Mouse (Mus musculus) heart, embryonic 13.5 days (tissue): ENCODE results near the gene Ryk. TPM values are rescaled to one million over a fixed set of nuclear protein-coding genes. Genes with fewer than 3 reads are reported as not detected.
A peak's percentile ranks its signal among the peaks of the same experiment; 100 is the strongest.

Experiments used
- ATAC-seq: fragments of 200-750 bp; cut with Nextera tagmentation; 2 replicates; pipeline ENCODE4 v1.8.0; 2017; ENCODE audit warnings: moderate TSS enrichment; ENCODE audit not compliant: insufficient number of reproducible peaks, low FRiP score, low TSS enrichment; ENCODE audit errors: extremely low read depth
- H3K27ac ChIP-seq: fragments of 300-500 bp; sonication (generic); replicated peaks from 2 replicates; pipeline ENCODE4 v1.5.1; 2015; ENCODE audit warnings: moderate library complexity, mild to moderate bottlenecking, inconsistent platforms
- H3K27me3 ChIP-seq: fragments of 300-500 bp; sonication (generic); replicated peaks from 2 replicates; pipeline ENCODE4 v1.6.1; 2015; ENCODE audit warnings: mild to moderate bottlenecking, inconsistent platforms
- H3K36me3 ChIP-seq: fragments of 300-500 bp; sonication (generic); 2 replicates; pipeline ENCODE4 v1.6.1; 2015; ENCODE audit warnings: mild to moderate bottlenecking, inconsistent platforms
- H3K4me1 ChIP-seq: fragments of 300-500 bp; sonication (generic); 2 replicates; pipeline ENCODE4 v1.6.1; 2015; ENCODE audit warnings: inconsistent platforms
- H3K4me2 ChIP-seq: fragments of 300-500 bp; sonication (generic); 2 replicates; pipeline ENCODE4 v1.6.1; 2015; ENCODE audit warnings: inconsistent platforms, mild to moderate bottlenecking, moderate library complexity
- H3K4me3 ChIP-seq: fragments of 300-500 bp; sonication (generic); 2 replicates; pipeline ENCODE4 v1.5.1; 2015; ENCODE audit warnings: moderate library complexity, mild to moderate bottlenecking, inconsistent platforms
- H3K9ac ChIP-seq: fragments of 300-500 bp; sonication (generic); 2 replicates; pipeline ENCODE4 v1.6.1; 2015; ENCODE audit warnings: inconsistent platforms, mild to moderate bottlenecking, moderate library complexity
- H3K9me3 ChIP-seq: fragments of 300-500 bp; sonication (generic); 2 replicates; pipeline ENCODE4 v1.6.1; 2016; ENCODE audit warnings: inconsistent platforms
- WGBS: fragments of 180-500 bp; shearing (Covaris S2); methylation state at CpG from one replicate; pipeline ENCODE4 v1.1.7; 2015; ENCODE audit warnings: mixed read lengths; 5-methylcytosine and 5-hydroxymethylcytosine counted together
- polyA plus RNA-seq: library from polyadenylated mRNA; unstranded; fragments of >200 nt; fragmentation: Nextera tagmentation; extraction: Ambion mirVana; gene quantifications from 2 replicates; pipeline ENCODE4 v1.2.1, GENCODE M21; 2015

The Ryk gene
- 9.6 and 10.8 TPM in 2 replicates for polyA plus RNA-seq

DNA sequence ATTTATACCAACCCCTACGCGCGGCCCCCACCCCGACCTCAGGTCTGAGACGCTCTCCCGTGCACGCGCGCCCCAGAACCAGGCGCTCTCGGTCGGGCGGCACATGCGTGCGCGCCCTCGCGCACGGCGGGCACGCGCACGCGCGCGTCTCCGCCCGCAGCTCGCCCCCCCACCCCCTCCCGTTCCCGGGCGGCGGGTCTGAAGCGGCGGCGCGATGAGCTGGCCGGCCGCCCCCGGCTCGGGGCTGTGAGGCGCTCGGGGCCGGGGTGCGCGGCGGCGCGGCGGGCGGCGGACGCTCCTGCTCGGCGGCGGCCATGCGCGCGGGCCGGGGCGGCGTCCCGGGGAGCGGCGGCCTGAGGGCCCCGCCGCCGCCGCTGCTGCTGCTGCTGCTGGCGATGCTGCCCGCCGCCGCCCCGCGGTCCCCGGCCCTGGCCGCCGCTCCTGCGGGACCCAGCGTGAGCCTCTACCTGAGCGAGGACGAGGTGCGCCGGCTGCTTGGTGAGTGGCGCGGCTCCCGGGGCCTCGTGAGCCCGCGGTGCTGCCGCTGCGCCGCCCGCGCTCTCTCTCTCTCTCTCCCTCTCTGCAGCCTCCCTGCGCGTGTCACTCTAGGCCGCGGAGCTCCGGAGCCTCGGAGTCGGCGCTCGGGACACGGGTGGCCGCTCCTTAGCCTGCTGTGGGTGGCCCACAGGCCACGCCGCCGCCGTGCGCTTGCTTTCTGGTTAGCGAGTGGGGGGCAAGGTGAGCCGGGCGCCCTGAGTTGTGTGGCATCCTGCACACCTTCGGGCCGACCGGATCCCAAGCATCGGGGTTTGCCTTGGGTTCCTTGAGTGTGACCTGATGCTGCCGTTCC is at the start of gene Ryk:
Ryk (plus strand) TSS at position 176 of the 850 bp plus-strand sequence.
- peak within 1 kb of the TSS; percentile 81 for H3K27ac ChIP-seq
- under 1% methylated on average over 98 of the region's 119 CpGs for WGBS
- ATAC-seq, result peak; percentile 70
- H3K36me3 ChIP-seq, result no peaks in the 10 kb centered on the region
- no peaks in the 10 kb centered on the region for H3K9me3 ChIP-seq
- peak within 1 kb of the TSS; percentile 89 for H3K4me2 ChIP-seq
- peak within 1 kb of the TSS; percentile 98 for H3K9ac ChIP-seq
- H3K4me1 ChIP-seq, result peaks cover 38% of the 10 kb centered on the region
- H3K27me3 ChIP-seq, result no peaks in the 10 kb centered on the region
- H3K4me3 ChIP-seq, result peak within 1 kb of the TSS; percentile 93

DNA sequence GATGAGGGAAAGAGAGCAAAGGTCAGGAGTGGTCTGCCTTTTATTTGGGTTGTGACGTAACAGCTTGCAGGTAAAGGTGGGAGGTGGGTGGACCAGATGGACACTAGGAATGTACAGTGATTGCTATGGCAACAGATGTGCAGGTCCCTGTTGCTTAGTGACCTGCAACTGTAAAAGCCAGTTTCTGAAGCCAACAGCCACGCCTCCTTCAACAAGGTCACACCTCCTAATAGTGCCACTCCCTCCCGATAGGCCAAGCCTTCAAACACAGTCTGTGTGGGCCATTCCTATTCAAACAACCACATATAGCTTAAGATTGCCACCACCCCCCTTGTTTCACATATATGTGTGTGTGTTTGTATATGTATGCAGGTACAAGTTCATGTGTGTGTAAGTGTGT is 45.2 kb upstream of the Ryk start:
- H3K4me3 ChIP-seq, result no peak overlapping the region
- H3K4me1 ChIP-seq, result peaks cover 10% of the 10 kb centered on the region; the same call in 1 of the 2 replicates
- WGBS, result 65% methylated on average over 3 of the region's 3 CpGs
- H3K4me2 ChIP-seq, result no peak overlapping the region
- no peak overlapping the region for H3K9ac ChIP-seq
- H3K36me3 ChIP-seq, result no peaks in the 10 kb centered on the region
- ATAC-seq, result no peak
- H3K27ac ChIP-seq, result no peak overlapping the region
- H3K27me3 ChIP-seq, result no peaks in the 10 kb centered on the region
- 0 out of 2 replicates have a peak, but pooled peaks cover 3% of the 10 kb centered on the region for H3K9me3 ChIP-seq

DNA sequence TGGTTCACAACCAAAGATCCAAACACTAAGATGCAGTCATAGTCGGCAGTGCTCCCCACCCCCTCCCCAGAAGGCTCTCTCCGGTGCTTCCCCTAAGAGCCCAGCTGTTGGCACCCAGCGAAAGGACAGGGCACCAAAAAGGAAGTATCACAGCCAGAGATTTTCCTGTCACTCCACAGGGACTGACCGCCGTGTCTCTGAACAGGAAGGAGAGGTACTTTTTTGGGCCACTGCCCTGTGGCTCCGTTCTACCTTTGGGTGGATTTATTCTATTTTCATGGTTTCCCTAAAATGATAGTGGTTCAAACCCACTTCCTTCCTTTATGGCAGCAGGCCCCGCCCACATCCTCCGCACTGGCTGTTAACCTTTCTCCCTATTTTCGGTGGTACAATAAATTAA is 42.9 kb upstream of the Ryk start:
- H3K4me3 ChIP-seq, result peak overlapping the region; percentile 18; the same call in 1 of the 2 replicates
- no peak for ATAC-seq

DNA sequence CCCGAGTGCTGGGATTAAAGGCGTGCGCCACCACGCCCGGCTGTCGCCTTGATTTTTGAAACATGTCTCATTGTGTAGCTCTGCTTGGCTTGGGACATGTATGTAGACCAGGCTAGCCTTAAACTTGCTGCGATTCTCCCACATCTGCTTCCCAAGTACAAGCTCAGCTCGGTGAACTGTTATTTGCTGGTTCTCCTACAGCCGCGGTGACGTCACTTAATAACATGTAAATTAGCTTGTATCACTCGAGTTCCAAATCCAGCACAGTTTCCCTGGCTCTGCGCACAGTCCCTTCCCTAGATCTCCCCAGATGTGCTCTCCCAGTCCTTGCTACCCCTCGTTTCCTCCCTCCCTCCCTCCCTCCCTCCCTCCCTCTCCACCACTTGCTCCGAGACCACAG is 41.9 kb upstream of the Ryk start:
- H3K4me2 ChIP-seq, result peak overlapping the region; percentile 12; the same call in 1 of the 2 replicates
- WGBS, result 56% methylated on average over 14 of the region's 15 CpGs
- H3K4me3 ChIP-seq, result no peak overlapping the region
- H3K27me3 ChIP-seq, result no peaks in the 10 kb centered on the region
- H3K36me3 ChIP-seq, result no peaks in the 10 kb centered on the region
- H3K27ac ChIP-seq, result no peak overlapping the region
- no peak overlapping the region for H3K9ac ChIP-seq
- no peak for ATAC-seq
- 0 out of 2 replicates have a peak, but pooled peaks cover 6% of the 10 kb centered on the region for H3K9me3 ChIP-seq
- peaks cover 6% of the 10 kb centered on the region; the same call in 1 of the 2 replicates for H3K4me1 ChIP-seq

More for the DNA sequence above, 42.9 kb upstream of the Ryk start:
- WGBS, result 52% methylated on average over 9 of the region's 9 CpGs
- Histone ChIP-seq H3K4me1 (peaks cover 6% of the 10 kb centered on the region; the same call in 1 of the 2 replicates), H3K27me3 (no peaks in the 10 kb centered on the region), H3K9ac (no peak overlapping the region), H3K36me3 (no peaks in the 10 kb centered on the region), H3K9me3 (0 out of 2 replicates have a peak, but pooled peaks cover 6% of the 10 kb centered on the region), H3K27ac (no peak overlapping the region), H3K4me2 (peak overlapping the region; percentile 46)

DNA sequence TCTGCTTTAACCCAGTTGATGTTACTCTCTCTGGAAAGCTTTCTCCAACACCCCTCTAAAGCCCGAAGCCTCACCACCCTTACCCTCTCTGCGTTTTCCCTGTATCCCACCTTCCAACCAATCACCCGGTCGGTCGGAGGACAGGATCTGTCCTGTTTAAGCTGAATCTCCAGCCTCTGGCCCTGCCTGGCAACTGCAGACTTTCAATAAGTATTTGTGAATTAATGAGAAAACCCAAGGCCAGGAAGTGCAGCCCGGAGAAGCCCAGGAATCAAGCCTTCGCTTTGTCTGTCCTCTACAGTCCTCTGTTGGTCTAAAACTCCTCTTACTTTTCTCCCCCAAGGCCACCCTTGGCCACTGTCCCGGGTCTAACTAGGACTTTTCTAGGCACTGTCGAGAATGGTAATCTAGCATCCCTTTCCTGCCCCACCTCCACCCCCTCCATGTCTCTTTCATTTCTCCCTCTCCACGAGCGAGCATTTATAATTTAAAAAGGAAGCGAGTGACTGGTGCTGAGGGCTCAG is 41.4 kb upstream of the Ryk start:
- ATAC-seq, result no peak
- 50% methylated on average over 12 of the region's 12 CpGs for WGBS
- peak overlapping the region; percentile 12; the same call in 1 of the 2 replicates for H3K4me2 ChIP-seq
- 0 out of 2 replicates have a peak, but pooled peaks cover 6% of the 10 kb centered on the region for H3K9me3 ChIP-seq
- H3K4me1 ChIP-seq, result peaks cover 6% of the 10 kb centered on the region; the same call in 1 of the 2 replicates
- H3K9ac ChIP-seq, result no peak overlapping the region
- H3K27ac ChIP-seq, result 0 out of 2 replicates have a peak overlapping the region, but pooled peaks have one; percentile 4
- no peaks in the 10 kb centered on the region for H3K27me3 ChIP-seq
- no peaks in the 10 kb centered on the region for H3K36me3 ChIP-seq
- no peak overlapping the region for H3K4me3 ChIP-seq

DNA sequence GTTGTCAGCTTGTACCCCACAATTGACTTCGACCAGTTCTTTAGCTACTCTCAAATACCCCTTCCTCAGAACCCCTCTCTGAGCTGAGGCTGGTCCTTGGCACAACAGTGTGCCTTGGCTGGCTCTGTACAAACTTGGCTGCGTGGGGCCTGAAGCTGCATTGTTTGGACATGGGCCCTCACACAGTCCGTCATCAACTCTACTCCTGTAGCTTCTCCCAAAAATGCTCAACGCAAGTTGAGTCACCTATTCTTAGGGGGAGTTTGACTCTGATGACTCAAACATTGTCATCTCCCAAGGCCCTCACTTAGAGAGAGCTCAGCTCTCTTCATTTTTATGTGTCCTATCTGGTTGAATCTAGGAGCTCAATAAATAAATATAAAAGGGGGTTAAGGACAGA is 36.3 kb upstream of the Ryk start:
- H3K27ac ChIP-seq, result no peak overlapping the region
- ATAC-seq, result no peak
- 0 out of 2 replicates have a peak, but pooled peaks cover under 1% of the 10 kb centered on the region for H3K4me1 ChIP-seq
- 69% methylated on average over 4 of the region's 4 CpGs for WGBS
- H3K4me2 ChIP-seq, result no peak overlapping the region
- no peak overlapping the region for H3K4me3 ChIP-seq
- 0 out of 2 replicates have a peak, but pooled peaks cover 3% of the 10 kb centered on the region for H3K9me3 ChIP-seq
- no peak overlapping the region for H3K9ac ChIP-seq
- H3K36me3 ChIP-seq, result no peaks in the 10 kb centered on the region
- H3K27me3 ChIP-seq, result no peaks in the 10 kb centered on the region

DNA sequence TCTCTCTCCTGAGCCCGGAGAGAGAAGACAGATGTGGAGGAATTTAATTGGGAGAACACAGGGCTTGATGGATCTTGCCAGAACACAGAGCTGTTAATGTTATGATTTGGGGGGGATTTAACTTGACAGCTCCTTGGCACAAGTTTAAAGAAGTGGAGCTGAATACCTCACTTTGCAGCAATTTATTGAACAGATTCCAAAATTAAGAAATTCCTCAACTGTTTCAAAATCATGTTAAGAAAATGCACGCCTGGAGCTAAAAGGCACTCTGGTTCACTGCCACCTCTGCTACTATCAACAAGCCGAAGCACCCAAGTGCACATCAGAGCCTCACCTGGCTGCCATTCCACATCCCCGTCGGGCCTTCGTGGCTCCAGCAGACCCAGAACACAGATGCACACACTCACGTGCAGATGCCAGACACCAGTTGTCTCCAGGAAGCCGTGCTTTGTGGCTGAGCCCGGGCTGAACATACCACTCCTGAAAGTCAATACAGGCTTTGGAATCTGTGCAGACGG is 28.6 kb upstream of the Ryk start:
- Histone ChIP-seq H3K9me3 (no peaks in the 10 kb centered on the region), H3K36me3 (no peaks in the 10 kb centered on the region), H3K9ac (no peak overlapping the region), H3K4me1 (peaks cover 10% of the 10 kb centered on the region), H3K4me3 (no peak overlapping the region), H3K27ac (0 out of 2 replicates have a peak overlapping the region, but pooled peaks have one; percentile 33), H3K4me2 (no peak overlapping the region), H3K27me3 (no peaks in the 10 kb centered on the region)
- 65% methylated on average over 10 of the region's 10 CpGs for WGBS
- no peak for ATAC-seq

DNA sequence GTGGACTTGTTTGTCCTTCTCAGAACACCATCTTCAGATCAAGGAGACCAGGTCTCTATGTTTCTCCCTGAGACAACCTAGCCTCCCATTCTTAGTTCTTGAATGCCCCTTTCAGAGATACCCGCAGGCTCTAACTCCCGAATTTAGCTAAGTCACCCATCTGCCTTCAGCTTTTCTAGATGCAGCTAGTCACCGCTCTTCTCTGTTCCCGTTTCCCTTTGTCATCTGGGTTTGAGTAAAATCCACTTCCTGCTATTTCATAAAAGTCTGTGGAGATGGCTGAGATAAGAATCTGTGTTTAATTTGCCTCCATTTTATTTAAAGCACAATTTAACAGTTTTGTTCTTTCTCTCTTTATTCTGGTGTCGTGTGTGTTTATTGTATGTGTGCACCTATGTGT is 23.5 kb upstream of the Ryk start:
- Histone ChIP-seq H3K4me2 (no peak overlapping the region), H3K9ac (no peak overlapping the region; the same call in 1 of the 2 replicates), H3K4me1 (0 out of 2 replicates have a peak, but pooled peaks cover 2% of the 10 kb centered on the region), H3K27ac (no peak overlapping the region), H3K9me3 (no peaks in the 10 kb centered on the region), H3K27me3 (no peaks in the 10 kb centered on the region), H3K4me3 (no peak overlapping the region), H3K36me3 (no peaks in the 10 kb centered on the region)
- no peak for ATAC-seq
- WGBS, result 83% methylated on average over 5 of the region's 5 CpGs

DNA sequence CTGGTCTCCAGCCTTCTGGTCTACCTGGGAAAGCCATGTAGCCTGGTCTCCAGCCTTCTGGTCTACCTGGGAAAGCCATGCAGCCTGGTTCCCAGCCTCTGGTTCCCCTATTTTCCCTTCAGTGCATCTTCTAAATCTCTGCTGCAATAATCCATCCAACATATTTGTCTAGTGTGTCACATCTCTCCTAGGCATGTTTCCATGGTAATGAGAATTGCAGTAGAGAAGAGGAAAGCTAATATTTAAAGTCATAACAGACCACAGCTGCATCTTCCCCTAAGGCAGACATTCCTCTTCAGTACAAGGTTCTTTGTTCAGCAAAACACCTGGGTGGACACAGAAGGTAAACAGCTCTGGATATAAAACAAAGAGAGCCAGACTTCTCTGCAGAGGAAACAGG is 16.5 kb upstream of the Ryk start:
- no peak for ATAC-seq
- Histone ChIP-seq H3K9ac (no peak overlapping the region), H3K4me1 (no peaks in the 10 kb centered on the region), H3K4me2 (no peak overlapping the region), H3K36me3 (no peaks in the 10 kb centered on the region), H3K4me3 (no peak overlapping the region), H3K27ac (no peak overlapping the region), H3K9me3 (peaks cover 6% of the 10 kb centered on the region; the same call in 1 of the 2 replicates), H3K27me3 (no peaks in the 10 kb centered on the region)

DNA sequence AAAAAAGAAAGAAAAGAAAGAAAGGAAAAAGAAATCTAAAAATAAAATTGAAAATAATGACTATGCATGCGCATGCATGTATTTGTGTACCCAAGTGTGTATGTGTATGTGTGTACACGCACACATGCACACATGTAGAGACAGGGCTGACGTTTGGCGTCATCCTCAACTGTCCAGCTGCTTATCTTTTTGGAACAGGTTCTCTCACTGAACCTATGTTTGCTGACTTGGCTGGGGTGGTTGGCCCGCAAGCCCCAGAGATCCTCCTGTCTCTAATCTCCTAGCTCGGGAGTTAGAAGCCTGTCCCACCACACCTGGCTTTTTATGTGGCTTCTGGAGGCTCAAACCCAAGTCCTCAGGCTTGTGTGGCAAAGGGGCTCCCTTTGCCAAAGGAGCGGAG is 6.1 kb upstream of the Ryk start:
- no peak for ATAC-seq
- Histone ChIP-seq H3K4me2 (no peak overlapping the region), H3K4me1 (no peaks in the 10 kb centered on the region), H3K4me3 (no peak overlapping the region), H3K27ac (no peak overlapping the region), H3K9me3 (no peaks in the 10 kb centered on the region), H3K27me3 (no peaks in the 10 kb centered on the region), H3K9ac (no peak overlapping the region), H3K36me3 (no peaks in the 10 kb centered on the region)
- WGBS, result 70% methylated on average over 7 of the region's 7 CpGs

DNA sequence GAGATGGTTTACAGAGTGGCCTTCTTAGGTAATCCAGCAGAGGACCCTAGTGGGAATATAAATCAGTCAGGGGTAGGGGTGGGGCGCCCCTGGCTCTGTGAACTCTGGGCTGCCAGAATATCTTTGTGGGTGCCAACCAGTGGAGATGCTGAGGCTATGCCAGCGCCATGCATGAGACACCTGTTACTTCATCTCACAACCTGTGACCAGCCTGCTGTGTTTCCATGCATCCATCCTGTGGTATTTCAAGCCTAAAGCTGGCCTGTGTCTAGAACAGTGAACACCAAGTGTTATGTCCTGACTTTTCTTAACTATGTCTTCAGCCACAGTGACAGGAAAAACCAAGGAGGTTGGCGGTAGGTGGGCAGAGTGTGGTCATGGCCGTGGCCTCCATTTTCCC is 3.2 kb upstream of the Ryk start:
- Histone ChIP-seq H3K9me3 (no peaks in the 10 kb centered on the region), H3K36me3 (no peaks in the 10 kb centered on the region), H3K4me1 (peaks cover 14% of the 10 kb centered on the region), H3K27me3 (no peaks in the 10 kb centered on the region), H3K4me3 (no peak overlapping the region), H3K9ac (no peak overlapping the region), H3K4me2 (no peak overlapping the region), H3K27ac (no peak overlapping the region)
- ATAC-seq, result no peak
- WGBS, result 79% methylated on average over 4 of the region's 4 CpGs
